Mouse (Mus musculus): Measurements from ENCODE around the gene Gm10181. TPM values are rescaled to one million over a fixed set of nuclear protein-coding genes. Genes with fewer than 3 reads are reported as not detected.
"Not testable (repeated sequence)": the region's sequence is repeated elsewhere in the genome, so short reads cannot be mapped to it uniquely, and the experiment has no call there.

Gene Gm10181
- polyA plus RNA-seq, 1 experiment from 2014 or later: not detected

DNA sequence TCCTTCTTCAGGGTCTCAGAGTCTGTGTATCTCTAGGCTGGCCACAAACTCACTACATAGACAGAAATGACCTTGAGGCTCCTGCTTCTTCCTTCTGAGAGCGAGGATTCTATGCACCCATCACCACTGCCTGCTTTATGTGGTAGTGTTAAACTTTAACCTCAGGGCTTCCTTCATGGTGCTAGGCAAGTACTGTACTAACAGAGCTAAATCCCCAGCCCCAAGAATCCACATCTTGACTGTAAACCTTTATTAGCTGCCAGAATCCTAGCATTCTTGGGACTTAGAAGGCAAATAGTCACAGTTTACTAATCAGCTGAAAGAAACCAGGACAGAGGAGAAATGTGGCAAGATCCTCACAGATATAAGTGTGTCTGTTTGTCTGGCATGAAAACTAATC lies 1.6 kb downstream of the Gm10181 start:
- no peak for ATAC-seq (ENCODE audit: insufficient number of reproducible peaks, low FRiP score, low TSS enrichment, low read depth)
- 48% methylated on average over 1 of the region's 1 CpGs for WGBS
- no peaks in the 10 kb centered on the region for H3K9me3 ChIP-seq
- H3K4me2 ChIP-seq: no peak overlapping the region
- no peaks in the 10 kb centered on the region for H3K27me3 ChIP-seq
- H3K4me1 ChIP-seq: no peaks in the 10 kb centered on the region
- H3K4me3 ChIP-seq: no peak overlapping the region
- no peak overlapping the region for H3K27ac ChIP-seq
- no peaks in the 10 kb centered on the region for H3K36me3 ChIP-seq
- no peak overlapping the region for H3K9ac ChIP-seq

DNA sequence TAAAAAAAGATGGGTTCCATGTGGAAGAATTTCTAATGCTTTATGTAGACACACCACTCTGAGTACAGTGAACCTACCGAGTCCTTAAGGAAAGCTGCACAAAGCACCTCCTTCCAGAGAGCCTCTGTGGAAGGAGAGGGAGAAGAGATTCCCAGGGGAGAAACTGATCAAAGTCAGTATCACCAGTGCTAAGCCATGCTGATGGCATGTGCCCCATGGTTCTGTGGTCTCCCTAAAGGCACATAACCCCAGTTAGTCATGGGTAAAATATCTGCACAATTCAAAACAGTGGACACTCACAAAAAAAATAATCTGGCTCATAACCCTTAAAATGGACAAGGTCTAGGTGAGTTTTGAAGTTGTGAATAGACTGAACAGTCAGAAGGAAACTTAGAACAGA lies 13.7 kb downstream of the Gm10181 start:
- peaks cover 3% of the 10 kb centered on the region; the same call in 1 of the 2 replicates for H3K9me3 ChIP-seq
- ATAC-seq (ENCODE audit: insufficient number of reproducible peaks, low FRiP score, low TSS enrichment, low read depth): no peak
- H3K27ac ChIP-seq: no peak overlapping the region
- H3K4me3 ChIP-seq: no peak overlapping the region
- H3K27me3 ChIP-seq: no peaks in the 10 kb centered on the region
- H3K9ac ChIP-seq: no peak overlapping the region
- H3K36me3 ChIP-seq: peaks cover 27% of the 10 kb centered on the region
- WGBS: 95% methylated on average over 1 of the region's 1 CpGs
- no peak overlapping the region for H3K4me2 ChIP-seq
- no peaks in the 10 kb centered on the region for H3K4me1 ChIP-seq

DNA sequence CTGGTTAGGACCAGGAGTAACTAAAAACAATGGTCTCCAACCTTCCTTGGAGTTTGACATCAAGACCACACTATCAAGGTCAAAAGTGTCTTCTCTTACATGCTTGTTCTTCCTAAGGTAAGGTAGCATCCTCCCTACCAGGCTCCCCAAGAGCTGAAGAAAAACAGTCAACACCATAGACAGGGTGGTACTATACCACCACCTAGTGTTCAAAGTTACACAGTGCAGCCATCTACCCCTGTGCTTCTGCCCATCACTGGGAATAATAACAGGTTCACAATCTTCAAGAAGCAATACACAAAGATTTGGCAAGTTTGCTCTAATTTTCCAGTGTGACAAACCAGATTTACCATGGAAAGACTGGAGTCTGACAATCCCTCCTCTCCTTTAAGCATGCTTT lies 15.4 kb downstream of the Gm10181 start:
- Histone ChIP-seq H3K4me1 (no peaks in the 10 kb centered on the region), H3K36me3 (peaks cover 36% of the 10 kb centered on the region), H3K27ac (no peak overlapping the region), H3K9me3 (peaks cover 3% of the 10 kb centered on the region; the same call in 1 of the 2 replicates), H3K27me3 (no peaks in the 10 kb centered on the region), H3K4me2 (no peak overlapping the region), H3K4me3 (no peak overlapping the region), H3K9ac (no peak overlapping the region)
- no peak for ATAC-seq (ENCODE audit: insufficient number of reproducible peaks, low FRiP score, low TSS enrichment, low read depth)

DNA sequence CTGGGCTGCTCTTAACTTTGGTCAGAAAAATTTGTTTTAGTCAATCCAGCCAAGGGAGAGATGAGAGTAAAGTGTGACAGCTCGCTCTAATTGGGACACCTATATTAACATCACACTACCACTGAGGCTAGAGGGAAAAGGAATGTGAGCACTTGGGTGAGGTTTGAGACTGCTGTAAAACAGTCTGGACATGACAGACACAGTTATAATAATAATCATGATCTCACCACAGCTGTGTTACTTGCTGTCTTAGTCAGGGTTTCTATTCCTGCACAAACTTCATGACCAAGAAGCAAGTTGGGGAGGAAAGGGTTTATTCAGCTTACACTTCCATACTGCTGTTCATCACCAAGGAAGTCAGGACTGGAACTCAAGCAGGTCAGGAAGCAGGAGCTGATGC lies 34.4 kb downstream of the Gm10181 start:
- not testable (repeated sequence) for H3K4me2 ChIP-seq; H3K27me3 ChIP-seq; ATAC-seq (ENCODE audit: insufficient number of reproducible peaks, low FRiP score, low TSS enrichment, low read depth); H3K4me1 ChIP-seq; H3K9ac ChIP-seq; H3K27ac ChIP-seq; H3K4me3 ChIP-seq; H3K9me3 ChIP-seq
- H3K36me3 ChIP-seq: peaks cover 40% of the 10 kb centered on the region
- 96% methylated on average over 1 of the region's 1 CpGs for WGBS

DNA sequence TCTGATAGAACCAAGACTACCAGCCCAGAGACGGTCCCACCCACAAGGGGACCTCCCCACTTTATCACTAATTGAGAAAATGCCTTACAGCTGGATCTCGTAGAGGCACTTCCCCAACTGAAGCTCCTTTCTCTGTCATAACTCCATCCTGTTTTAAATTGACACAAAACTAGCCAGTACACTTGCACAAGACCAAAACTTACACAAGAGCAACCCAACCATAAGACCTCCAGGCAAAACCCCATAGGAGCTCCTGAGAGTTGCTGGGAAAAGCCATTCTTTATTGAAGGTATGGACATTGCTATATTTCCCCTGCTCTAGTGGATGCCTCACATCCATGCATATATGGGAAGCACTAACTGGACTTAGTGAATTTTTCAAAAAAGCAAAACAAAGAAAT lies 34.8 kb downstream of the Gm10181 start:
- no peak overlapping the region for H3K9ac ChIP-seq
- no peak overlapping the region for H3K4me2 ChIP-seq
- H3K4me1 ChIP-seq: no peaks in the 10 kb centered on the region
- 41% methylated on average over 2 of the region's 2 CpGs for WGBS
- H3K9me3 ChIP-seq: no peaks in the 10 kb centered on the region
- H3K27me3 ChIP-seq: no peaks in the 10 kb centered on the region
- no peak for ATAC-seq (ENCODE audit: insufficient number of reproducible peaks, low FRiP score, low TSS enrichment, low read depth)
- H3K27ac ChIP-seq: no peak overlapping the region
- H3K36me3 ChIP-seq: peaks cover 39% of the 10 kb centered on the region
- no peak overlapping the region for H3K4me3 ChIP-seq

DNA sequence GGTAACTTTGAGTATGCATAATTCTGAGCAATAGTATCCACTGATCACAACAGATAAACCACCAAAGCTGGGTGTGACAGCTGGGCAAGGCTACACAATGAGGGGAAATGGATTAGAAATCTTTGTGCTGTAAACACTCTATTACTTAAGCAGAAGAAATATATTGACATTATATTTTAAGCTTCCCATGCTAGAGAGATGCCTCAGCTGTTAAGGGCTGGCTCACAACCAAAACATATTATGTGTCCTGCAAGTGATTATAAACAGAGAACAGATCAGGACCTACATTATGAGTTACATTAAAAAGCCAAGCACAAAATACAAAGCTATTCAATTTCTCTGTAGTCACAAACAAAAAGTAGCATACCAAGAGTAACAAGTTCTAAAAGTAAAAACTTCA lies 43.0 kb downstream of the Gm10181 start:
- Histone ChIP-seq H3K4me3 (no peak overlapping the region), H3K27ac (no peak overlapping the region), H3K27me3 (no peaks in the 10 kb centered on the region), H3K4me1 (no peaks in the 10 kb centered on the region), H3K9me3 (no peaks in the 10 kb centered on the region), H3K9ac (no peak overlapping the region), H3K4me2 (no peak overlapping the region), H3K36me3 (0 out of 2 replicates have a peak, but pooled peaks cover 6% of the 10 kb centered on the region)
- no peak for ATAC-seq (ENCODE audit: insufficient number of reproducible peaks, low FRiP score, low TSS enrichment, low read depth)

DNA sequence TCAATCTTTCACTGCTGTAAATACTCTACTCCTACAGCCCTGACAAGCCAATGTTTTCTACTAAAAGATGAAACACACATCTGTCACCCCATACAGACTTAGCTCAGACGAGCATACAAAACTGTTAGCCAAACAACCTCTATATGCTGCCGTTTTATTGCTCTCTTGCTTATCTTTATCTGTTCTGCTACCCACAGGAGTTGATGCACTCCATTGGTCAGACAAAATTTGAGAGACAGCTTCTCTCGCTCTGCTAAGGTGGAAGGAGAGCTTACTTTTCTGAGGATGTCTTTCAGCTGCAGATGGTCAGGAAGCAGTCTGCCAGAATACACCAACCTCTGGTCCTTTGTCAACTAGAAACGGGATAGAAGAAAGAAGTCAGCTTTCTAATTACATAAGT lies 43.7 kb downstream of the Gm10181 start:
- Histone ChIP-seq H3K27me3 (no peaks in the 10 kb centered on the region), H3K9me3 (no peaks in the 10 kb centered on the region), H3K9ac (no peak overlapping the region), H3K27ac (no peak overlapping the region), H3K4me2 (no peak overlapping the region), H3K36me3 (0 out of 2 replicates have a peak, but pooled peaks cover 6% of the 10 kb centered on the region), H3K4me1 (no peaks in the 10 kb centered on the region), H3K4me3 (no peak overlapping the region)
- no peak for ATAC-seq (ENCODE audit: insufficient number of reproducible peaks, low FRiP score, low TSS enrichment, low read depth)
- WGBS: 71% methylated on average over 4 of the region's 4 CpGs

DNA sequence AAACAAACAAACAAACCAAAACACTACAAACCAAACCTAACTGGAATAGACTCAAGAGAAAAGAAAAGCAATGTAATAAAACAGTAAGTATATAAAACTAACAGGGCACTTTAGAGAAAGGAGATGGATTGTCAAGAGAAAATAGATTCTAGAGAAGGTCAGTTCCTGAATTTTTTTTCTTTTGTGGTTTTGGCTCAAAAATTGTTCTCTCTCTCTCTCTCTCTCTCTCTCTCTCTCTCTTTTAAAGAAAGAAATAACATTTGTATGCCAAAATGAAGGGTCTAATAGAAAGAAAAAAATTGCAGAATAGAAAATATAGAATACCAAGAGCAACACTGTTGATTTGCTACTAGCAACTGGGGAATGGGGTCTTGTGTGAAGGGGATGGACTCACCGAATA lies 49.7 kb downstream of the Gm10181 start:
- Histone ChIP-seq H3K9me3 (no peaks in the 10 kb centered on the region), H3K4me2 (no peak overlapping the region), H3K27ac (no peak overlapping the region), H3K9ac (no peak overlapping the region), H3K36me3 (no peaks in the 10 kb centered on the region), H3K27me3 (no peaks in the 10 kb centered on the region), H3K4me1 (no peaks in the 10 kb centered on the region), H3K4me3 (no peak overlapping the region)
- 90% methylated on average over 1 of the region's 1 CpGs for WGBS
- ATAC-seq (ENCODE audit: insufficient number of reproducible peaks, low FRiP score, low TSS enrichment, low read depth): no peak

Other genes starting within 250 kb of the Gm10181 start
- gene Herpud2, start 62.4 kb downstream of the Gm10181 start, polyA plus RNA-seq (2015; fragmentation: Nextera tagmentation; extraction: Ambion mirVana): 30.6 and 34.3 TPM in 2 replicates
- gene Sept7, start 163.0 kb downstream of the Gm10181 start, polyA plus RNA-seq (2015; fragmentation: Nextera tagmentation; extraction: Ambion mirVana): 309 and 311 TPM in 2 replicates

Measured in limb, embryonic 15.5 days (tissue).